ENCODE assay signal across 20 mouse cellular contexts in genomic region chr12:88859456-88860345, GRCm38 (mm10).
DNase-seq lines count a peak whose midpoint lies in the region; ATAC-seq and TF ChIP-seq lines count a peak whose summit lies in the region.
"Had no signal": no experiment of that assay in that cellular context is flagged by ENCODE, and none has a peak within 500 bp of the region (broad histone marks: within the 10 kb centered on the region; RNA-seq: fewer than 3 reads in every experiment).

No protein-coding gene starts in this region.

- no peaks in the 10 kb centered on the region for H3K4me1 ChIP-seq in hindbrain, embryonic 11.5 days (replicated peaks; ENCODE audit: control insufficient read depth, insufficient read depth, low read length)
- H3K4me1 ChIP-seq in hindbrain, embryonic 10.5 days (replicated peaks): peaks cover 15% of the 10 kb centered on the region
- H3K4me1 ChIP-seq in forebrain, embryonic 14.5 days (ENCODE audit: control insufficient read depth, insufficient read depth, low read length): peaks cover 25% of the 10 kb centered on the region
- peaks cover 15% of the 10 kb centered on the region for H3K4me1 ChIP-seq in midbrain, embryonic 12.5 days
- no peaks in the 10 kb centered on the region for H3K4me1 ChIP-seq in olfactory bulb, adult 2 months (ENCODE audit: control insufficient read depth, insufficient read depth, low read length)
- H3K4me1 ChIP-seq: limb, embryonic 15.5 days had no signal

- peak overlapping the region; percentile 36; the same call in 1 of the 2 replicates for H3K27ac ChIP-seq in hindbrain, embryonic 11.5 days (ENCODE audit: low read depth, low read length)
- no peak overlapping the region for H3K27ac ChIP-seq in hindbrain, embryonic 10.5 days
- H3K27ac ChIP-seq in forebrain, embryonic 14.5 days (ENCODE audit: low read depth, low read length): peak overlapping the region; percentile 45; the same call in 1 of the 2 replicates
- peak overlapping the region; percentile 57; the same call in 1 of the 2 replicates for H3K27ac ChIP-seq in midbrain, embryonic 12.5 days (replicated peaks)
- H3K27ac ChIP-seq in olfactory bulb, adult 2 months (ENCODE audit: insufficient read depth, low read depth, low read length): peak overlapping the region; percentile 72
- H3K27ac ChIP-seq: limb, embryonic 15.5 days had no signal

- no peak overlapping the region for H3K9ac ChIP-seq in hindbrain, embryonic 11.5 days (ENCODE audit: low read depth, low read length)
- H3K9ac ChIP-seq in forebrain, embryonic 14.5 days (ENCODE audit: low read length): no peak overlapping the region
- no peak overlapping the region for H3K9ac ChIP-seq in midbrain, embryonic 12.5 days (replicated peaks)
- H3K9ac ChIP-seq: limb, embryonic 15.5 days had no signal

- DNase-seq in hindbrain, embryonic 11.5 days (ENCODE audit: low spot score): peak; percentile 28
- no peak for DNase-seq in hindbrain, embryonic 10.5 days (ENCODE audit: low spot score)
- DNase-seq in forebrain, embryonic 14.5 days (ENCODE audit: low spot score): peak; percentile 95
- DNase-seq in liver: no peak
- DNase-seq in spleen, adult 12 weeks (ENCODE audit: low spot score): no peak
- no peak for DNase-seq in spleen, postnatal 4 days (ENCODE audit: low spot score in 2 of 2)
- DNase-seq: adrenal gland, postnatal 36 days; cerebellum, adult 11 months; embryo, embryonic 11 days; heart, postnatal 36 days; kidney, adult 2 months; lung, adult 2 months; thymus, adult 2 months had no signal

- H3K9me3 ChIP-seq in hindbrain, embryonic 11.5 days (ENCODE audit: control insufficient read depth, low read length): no peaks in the 10 kb centered on the region
- no peaks in the 10 kb centered on the region for H3K9me3 ChIP-seq in hindbrain, embryonic 10.5 days
- H3K9me3 ChIP-seq in forebrain, embryonic 14.5 days (replicated peaks; ENCODE audit: control insufficient read depth, low read length): no peaks in the 10 kb centered on the region
- H3K9me3 ChIP-seq in midbrain, embryonic 12.5 days: no peaks in the 10 kb centered on the region
- H3K9me3 ChIP-seq: G1E; limb, embryonic 15.5 days had no signal

- H3K36me3 ChIP-seq in hindbrain, embryonic 11.5 days (ENCODE audit: control insufficient read depth, insufficient read depth, low read length): no peaks in the 10 kb centered on the region
- no peaks in the 10 kb centered on the region for H3K36me3 ChIP-seq in hindbrain, embryonic 10.5 days
- H3K36me3 ChIP-seq in forebrain, embryonic 14.5 days (ENCODE audit: control insufficient read depth, insufficient read depth, low read length): no peaks in the 10 kb centered on the region
- no peaks in the 10 kb centered on the region for H3K36me3 ChIP-seq in midbrain, embryonic 12.5 days
- H3K36me3 ChIP-seq: G1E; limb, embryonic 15.5 days had no signal

- TF ChIP-seq CTCF in olfactory bulb, adult 2 months (IDR thresholded peaks at IDR 0.05; ENCODE audit: insufficient read depth, low read depth, low read length): no peak

- H3K27me3 ChIP-seq in hindbrain, embryonic 11.5 days (ENCODE audit: control insufficient read depth, insufficient read depth, low read length): no peaks in the 10 kb centered on the region
- H3K27me3 ChIP-seq in hindbrain, embryonic 10.5 days (ENCODE audit: insufficient read depth, poor library complexity, severe bottlenecking): no peaks in the 10 kb centered on the region
- H3K27me3 ChIP-seq in forebrain, embryonic 14.5 days (replicated peaks; ENCODE audit: control insufficient read depth, insufficient read depth, low read length): no peaks in the 10 kb centered on the region
- H3K27me3 ChIP-seq in midbrain, embryonic 12.5 days: no peaks in the 10 kb centered on the region
- H3K27me3 ChIP-seq: limb, embryonic 15.5 days had no signal

- H3K4me3 ChIP-seq in hindbrain, embryonic 11.5 days (ENCODE audit: low read depth, low read length): no peak overlapping the region
- no peak overlapping the region for H3K4me3 ChIP-seq in hindbrain, embryonic 10.5 days
- H3K4me3 ChIP-seq in forebrain, embryonic 14.5 days (ENCODE audit: low read depth, low read length): no peak overlapping the region
- H3K4me3 ChIP-seq in midbrain, embryonic 12.5 days: no peak overlapping the region
- no peak overlapping the region for H3K4me3 ChIP-seq in olfactory bulb, adult 2 months (ENCODE audit: insufficient read depth, low read depth, low read length)
- H3K4me3 ChIP-seq: erythroblast, embryonic 14.5 days; limb, embryonic 15.5 days; myocyte had no signal

- no peak for TF ChIP-seq POLR2A in olfactory bulb, adult 2 months (IDR thresholded peaks at IDR 0.05; ENCODE audit: insufficient read depth, low read depth, low read length)

- peak; percentile 76 for ATAC-seq in hindbrain, embryonic 11.5 days (ENCODE audit: low FRiP score)
- peak; percentile 90 for ATAC-seq in forebrain, embryonic 14.5 days
- peak; percentile 85 for ATAC-seq in midbrain, embryonic 12.5 days (ENCODE audit: low FRiP score, low read depth)

- 48% methylated on average over 6 of the region's 6 CpGs for WGBS in hindbrain, embryonic 11.5 days
- WGBS in hindbrain, embryonic 10.5 days: 46% methylated on average over 6 of the region's 6 CpGs
- 9% methylated on average over 6 of the region's 6 CpGs for WGBS in forebrain, embryonic 14.5 days
- WGBS in midbrain, embryonic 12.5 days: 27% methylated on average over 6 of the region's 6 CpGs
- WGBS in olfactory bulb, adult 2 months: 33% methylated on average over 6 of the region's 6 CpGs

- no peak overlapping the region for H3K4me2 ChIP-seq in hindbrain, embryonic 11.5 days (replicated peaks; ENCODE audit: low read depth, low read length)
- no peak overlapping the region for H3K4me2 ChIP-seq in forebrain, embryonic 14.5 days (ENCODE audit: low read length)
- H3K4me2 ChIP-seq in midbrain, embryonic 12.5 days (replicated peaks): no peak overlapping the region
- H3K4me2 ChIP-seq: heart, embryonic 11.5 days; limb, embryonic 15.5 days had no signal

Comparison
In these comparisons a context has a peak if more than half of its experiments do, and no peak if none do; other contexts are left out.
1. DNase-seq: peak in hindbrain, embryonic 11.5 days (single experiment) and forebrain, embryonic 14.5 days (single experiment); none in hindbrain, embryonic 10.5 days (single experiment), liver (single experiment), spleen, adult 12 weeks (single experiment) and spleen, postnatal 4 days (0 of 2).
2. Peak in every context shown above with its lines, with median percentiles within 50 percentile points of each other: ATAC-seq.